Mouse (Mus musculus) lung, adult 2 months (tissue): ENCODE measurements around the gene Vim.

Experiments
- CTCF ChIP-seq: fragments of 200-500 bp; IDR thresholded peaks from 2 replicates; pipeline ENCODE4 v1.5.1; 2011; ENCODE audit warnings: mild to moderate bottlenecking, low read length, control low read depth; ENCODE audit not compliant: insufficient read depth
- POLR2A ChIP-seq: fragments of 200-500 bp; IDR thresholded peaks from 2 replicates; pipeline ENCODE4 v1.6.1; 2011; ENCODE audit warnings: low read depth, mild to moderate bottlenecking, control low read depth, low read length, borderline replicate concordance; ENCODE audit errors: extremely low read depth

GRCm38 (mm10) chr2:13582184-13582583 lies 8.5 kb downstream of the Vim start:
- TF ChIP-seq POLR2A (no peak), CTCF (no peak)
